Comparison of ENCODE assay signal across 25 mouse cellular contexts in the genomic region with DNA sequence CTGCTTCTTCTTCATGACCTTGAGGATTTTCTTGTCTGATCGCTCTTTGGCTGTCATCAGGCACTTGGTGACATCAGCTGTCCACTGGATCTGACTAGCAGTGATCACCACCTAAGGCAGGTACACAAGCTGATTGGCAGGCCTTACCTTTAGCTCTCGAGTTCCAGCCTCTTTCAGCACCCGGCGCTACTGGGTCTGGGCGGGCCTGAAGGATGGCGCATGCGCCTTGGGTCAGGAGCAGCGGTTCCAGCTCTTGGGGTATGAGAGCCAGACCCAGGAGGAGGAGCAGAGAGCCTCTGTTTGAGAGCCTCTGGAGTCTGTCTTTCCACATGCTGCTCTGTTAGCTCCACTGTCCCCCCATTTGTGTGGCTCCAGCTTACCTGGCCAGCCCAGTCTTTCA.
DNase-seq lines count a peak whose midpoint lies in the region; ATAC-seq and TF ChIP-seq lines count a peak whose summit lies in the region.
"Had no signal": no experiment of that assay in that cellular context is flagged by ENCODE, and none has a peak within 500 bp of the region (broad histone marks: within the 10 kb centered on the region; RNA-seq: fewer than 3 reads in every experiment).

No protein-coding gene starts in this region.

- H3K9me3 ChIP-seq in forebrain, embryonic 10.5 days: no peaks in the 10 kb centered on the region
- H3K9me3 ChIP-seq in forebrain, postnatal 0 days (ENCODE audit: low read length): no peaks in the 10 kb centered on the region
- no peaks in the 10 kb centered on the region; the same call in 1 of the 2 replicates for H3K9me3 ChIP-seq in midbrain, embryonic 10.5 days (replicated peaks)
- no peaks in the 10 kb centered on the region for H3K9me3 ChIP-seq in midbrain, embryonic 14.5 days (ENCODE audit: control insufficient read depth, low read length)
- H3K9me3 ChIP-seq in ES-E14 (ENCODE audit: control insufficient read depth, insufficient read depth, low read depth, low read length): no peaks in the 10 kb centered on the region
- H3K9me3 ChIP-seq: embryonic facial prominence, embryonic 12.5 days; embryonic facial prominence, embryonic 15.5 days; forebrain, embryonic 12.5 days; forebrain, embryonic 15.5 days had no signal

- TF ChIP-seq CTCF in forebrain, postnatal 0 days (IDR thresholded peaks at IDR 0.05; ENCODE audit: low read depth): no peak

- no peak overlapping the region for H3K9ac ChIP-seq in forebrain, postnatal 0 days
- H3K9ac ChIP-seq in midbrain, embryonic 14.5 days (replicated peaks; ENCODE audit: low read length): no peak overlapping the region
- H3K9ac ChIP-seq in ES-E14 (ENCODE audit: insufficient read depth, low read depth, low read length, poor library complexity, severe bottlenecking): no peak overlapping the region
- H3K9ac ChIP-seq: embryonic facial prominence, embryonic 12.5 days; embryonic facial prominence, embryonic 15.5 days; forebrain, embryonic 12.5 days; forebrain, embryonic 15.5 days; hindbrain, embryonic 14.5 days had no signal

- in situ Hi-C loops in ES-E14 (cut with MboI; ENCODE audit: low sequenced_read_pairs in 2 of 2, unreplicated experiment in 2 of 2): no loop called here

- no peaks in the 10 kb centered on the region for H3K27me3 ChIP-seq in forebrain, embryonic 10.5 days (ENCODE audit: poor library complexity, severe bottlenecking)
- H3K27me3 ChIP-seq in forebrain, postnatal 0 days (ENCODE audit: insufficient read depth, low read length): no peaks in the 10 kb centered on the region
- H3K27me3 ChIP-seq in midbrain, embryonic 10.5 days (ENCODE audit: low read depth, poor library complexity, severe bottlenecking): no peaks in the 10 kb centered on the region
- H3K27me3 ChIP-seq in midbrain, embryonic 14.5 days (ENCODE audit: control insufficient read depth, insufficient read depth, low read length): no peaks in the 10 kb centered on the region
- H3K27me3 ChIP-seq: embryonic facial prominence, embryonic 12.5 days; embryonic facial prominence, embryonic 15.5 days; forebrain, embryonic 12.5 days; forebrain, embryonic 15.5 days had no signal

- 0 out of 2 replicates have a peak overlapping the region, but pooled peaks have one; percentile 0 for H3K27ac ChIP-seq in forebrain, embryonic 10.5 days
- H3K27ac ChIP-seq in forebrain, postnatal 0 days (ENCODE audit: low read depth, low read length): no peak overlapping the region
- peak overlapping the region; percentile 55 for H3K27ac ChIP-seq in midbrain, embryonic 10.5 days (replicated peaks)
- H3K27ac ChIP-seq in midbrain, embryonic 14.5 days (replicated peaks; ENCODE audit: low read depth, low read length): no peak overlapping the region
- no peak overlapping the region for H3K27ac ChIP-seq in ES-E14 (ENCODE audit: insufficient read depth, low read depth, low read length, poor library complexity, severe bottlenecking)
- H3K27ac ChIP-seq: embryonic facial prominence, embryonic 12.5 days; embryonic facial prominence, embryonic 15.5 days; forebrain, embryonic 12.5 days; forebrain, embryonic 15.5 days; gastrocnemius, adult 2 months; hindbrain, embryonic 14.5 days; hindbrain, postnatal 0 days had no signal

- ATAC-seq in forebrain, postnatal 0 days: no peak
- no peak for ATAC-seq in midbrain, embryonic 14.5 days (ENCODE audit: low FRiP score, low TSS enrichment)
- ATAC-seq in frontal cortex, adult (ENCODE audit: low TSS enrichment): no peak
- ATAC-seq: activated CD4-positive, CD25-positive, alpha-beta regulatory T cell, adult 4 months; forebrain, embryonic 15.5 days; hindbrain, postnatal 0 days; inflammation-experienced regulatory T-cells, adult 6 months had no signal

- no peak for DNase-seq in forebrain, embryonic 10.5 days (ENCODE audit: extremely low spot score, low spot score)
- DNase-seq in forebrain, postnatal 0 days: no peak
- no peak for DNase-seq in midbrain, embryonic 10.5 days (ENCODE audit: low spot score)
- DNase-seq in midbrain, embryonic 14.5 days: no peak
- peak; percentile 42 for DNase-seq in ES-E14 (ENCODE audit: low read depth, low spot score)
- peak; percentile 89 for DNase-seq in ZHBTc4 (ENCODE audit: low read depth, low spot score)
- DNase-seq in ovary, postnatal 36 days (ENCODE audit: low spot score): no peak
- DNase-seq: adrenal gland, adult 8-10 months; adrenal gland, postnatal 36 days; cerebellum, adult 2 months; cerebellum, adult 9-11 months; cerebellum, postnatal 25 days; gastrocnemius, adult 2 months; gastrocnemius, postnatal 14 days; heart, adult 18-20 months; kidney, adult 18-20 months had no signal

- H3K4me1 ChIP-seq in forebrain, embryonic 10.5 days: peaks cover 11% of the 10 kb centered on the region; the same call in 1 of the 2 replicates
- no peaks in the 10 kb centered on the region for H3K4me1 ChIP-seq in forebrain, postnatal 0 days (ENCODE audit: insufficient read depth)
- H3K4me1 ChIP-seq in midbrain, embryonic 10.5 days: peaks cover 11% of the 10 kb centered on the region
- no peaks in the 10 kb centered on the region for H3K4me1 ChIP-seq in midbrain, embryonic 14.5 days (ENCODE audit: control insufficient read depth, insufficient read depth, low read length)
- peaks cover 0 to 7% of the 10 kb centered on the region in 2 experiments; a peak in 2 of 4 replicates for H3K4me1 ChIP-seq in ES-E14 (ENCODE audit: control insufficient read depth in 2 of 2, insufficient read depth in 2 of 2, low read length in 2 of 2, poor library complexity in 1 of 2)
- H3K4me1 ChIP-seq: embryonic facial prominence, embryonic 12.5 days; embryonic facial prominence, embryonic 15.5 days; forebrain, embryonic 12.5 days; forebrain, embryonic 15.5 days had no signal

- no peak overlapping the region for H3K4me2 ChIP-seq in forebrain, postnatal 0 days (ENCODE audit: low read depth)
- no peak overlapping the region for H3K4me2 ChIP-seq in midbrain, embryonic 14.5 days (ENCODE audit: low read length)
- H3K4me2 ChIP-seq: embryonic facial prominence, embryonic 12.5 days; embryonic facial prominence, embryonic 15.5 days; forebrain, embryonic 12.5 days; forebrain, embryonic 15.5 days; hindbrain, embryonic 14.5 days had no signal

- WGBS in forebrain, embryonic 10.5 days: 89% methylated on average over 8 of the region's 8 CpGs
- 87% methylated on average over 8 of the region's 8 CpGs for WGBS in forebrain, postnatal 0 days
- 85% methylated on average over 8 of the region's 8 CpGs for WGBS in midbrain, embryonic 10.5 days
- 81% methylated on average over 8 of the region's 8 CpGs for WGBS in midbrain, embryonic 14.5 days

- no peaks in the 10 kb centered on the region for H3K36me3 ChIP-seq in forebrain, embryonic 10.5 days (replicated peaks)
- H3K36me3 ChIP-seq in forebrain, postnatal 0 days (ENCODE audit: insufficient read depth): 0 out of 2 replicates have a peak, but pooled peaks cover 2% of the 10 kb centered on the region
- H3K36me3 ChIP-seq in midbrain, embryonic 10.5 days: no peaks in the 10 kb centered on the region
- H3K36me3 ChIP-seq in midbrain, embryonic 14.5 days (ENCODE audit: control insufficient read depth, insufficient read depth, low read length): no peaks in the 10 kb centered on the region
- H3K36me3 ChIP-seq in ES-E14 (ENCODE audit: control insufficient read depth, insufficient read depth, low read length, poor library complexity, severe bottlenecking): no peaks in the 10 kb centered on the region
- H3K36me3 ChIP-seq: embryonic facial prominence, embryonic 12.5 days; forebrain, embryonic 12.5 days; forebrain, embryonic 15.5 days had no signal

- no peak overlapping the region for H3K4me3 ChIP-seq in forebrain, embryonic 10.5 days
- no peak overlapping the region for H3K4me3 ChIP-seq in forebrain, postnatal 0 days (ENCODE audit: low read depth, low read length)
- H3K4me3 ChIP-seq in midbrain, embryonic 10.5 days: peak overlapping the region; percentile 1; the same call in 1 of the 2 replicates
- no peak overlapping the region for H3K4me3 ChIP-seq in midbrain, embryonic 14.5 days (replicated peaks; ENCODE audit: low read depth, low read length)
- no peak overlapping the region; a peak in 1 of 4 replicates for H3K4me3 ChIP-seq in ES-E14 (ENCODE audit: insufficient read depth in 1 of 2, low read depth in 1 of 2, low read length in 2 of 2, poor library complexity in 1 of 2, severe bottlenecking in 1 of 2)
- H3K4me3 ChIP-seq: embryonic facial prominence, embryonic 12.5 days; embryonic facial prominence, embryonic 15.5 days; forebrain, embryonic 12.5 days; forebrain, embryonic 15.5 days; gastrocnemius, adult 2 months had no signal

TF ChIP-seq in ES-E14, 5 proteins besides CTCF, POLR2A, EP300 and RAD21:
- TF ChIP-seq CHD2 (IDR thresholded peaks at IDR 0.05; ENCODE audit: low read depth, low read length) (no peak), MAFK (IDR thresholded peaks at IDR 0.05; ENCODE audit: insufficient read depth, low read depth, low read length) (no peak), ZNF384 (IDR thresholded peaks at IDR 0.05; ENCODE audit: low read depth, low read length) (no peak), ZC3H11A (IDR thresholded peaks at IDR 0.05; ENCODE audit: borderline replicate concordance, low read depth, low read length) (no peak), HCFC1 (IDR thresholded peaks at IDR 0.05; ENCODE audit: borderline replicate concordance, insufficient read depth, low read length) (no peak)

Comparison
In these comparisons a context has a peak if more than half of its experiments do, and no peak if none do; other contexts are left out.
1. H3K27ac ChIP-seq: peak in forebrain, embryonic 10.5 days (single experiment) and midbrain, embryonic 10.5 days (single experiment); none in forebrain, postnatal 0 days (single experiment), midbrain, embryonic 14.5 days (single experiment) and ES-E14 (single experiment).
2. DNase-seq: peak in ES-E14 (single experiment) and ZHBTc4 (single experiment); none in forebrain, embryonic 10.5 days (single experiment), forebrain, postnatal 0 days (single experiment), midbrain, embryonic 10.5 days (single experiment), midbrain, embryonic 14.5 days (single experiment) and ovary, postnatal 36 days (single experiment).